ENCODE assay signal across 10 mouse cellular contexts in genomic region chr19:16557971-16558370, GRCm38 (mm10).
DNase-seq lines count a peak whose midpoint lies in the region; ATAC-seq lines count a peak whose summit lies in the region.
"Had no signal": no experiment of that assay in that cellular context is flagged by ENCODE, and none has a peak within 500 bp of the region (broad histone marks: within the 10 kb centered on the region; RNA-seq: fewer than 3 reads in every experiment).

No protein-coding gene starts in this region.

- no peaks in the 10 kb centered on the region for H3K27me3 ChIP-seq in kidney, embryonic 16.5 days (ENCODE audit: insufficient read depth, low read length)
- H3K27me3 ChIP-seq: heart, embryonic 13.5 days; lung, embryonic 15.5 days had no signal

- H3K27ac ChIP-seq in kidney, embryonic 16.5 days (ENCODE audit: low read length) = 0 out of 2 replicates have a peak overlapping the region, but pooled peaks have one; percentile 24
- H3K27ac ChIP-seq: heart, embryonic 13.5 days had no signal

- DNase-seq in heart, adult 11 months = peak; percentile 79
- no peak for DNase-seq in heart, postnatal 4 days
- DNase-seq in 3T3-L1 (ENCODE audit: low read depth, low spot score) (peak; percentile 64), R1 (ENCODE audit: low read depth, low spot score) (peak; percentile 63)
- DNase-seq in right cerebral cortex, postnatal 14 days = no peak
- DNase-seq in yolk sac, embryonic 10.5 days (ENCODE audit: low spot score) = no peak
- no peak for DNase-seq in urinary bladder, adult 18-20 months (ENCODE audit: low spot score in 2 of 2)

- H3K36me3 ChIP-seq in kidney, embryonic 16.5 days (ENCODE audit: insufficient read depth, low read length) = no peaks in the 10 kb centered on the region
- H3K36me3 ChIP-seq: heart, embryonic 13.5 days; lung, embryonic 15.5 days had no signal

- 67% methylated on average over 5 of the region's 5 CpGs for WGBS in kidney, embryonic 16.5 days

- peaks cover 3% of the 10 kb centered on the region; the same call in 1 of the 2 replicates for H3K9me3 ChIP-seq in kidney, embryonic 16.5 days (ENCODE audit: low read length)
- H3K9me3 ChIP-seq: lung, embryonic 15.5 days had no signal

- no peak overlapping the region for H3K4me3 ChIP-seq in kidney, embryonic 16.5 days (ENCODE audit: low read length)
- H3K4me3 ChIP-seq: heart, embryonic 13.5 days; lung, embryonic 15.5 days had no signal

- no peak overlapping the region for H3K9ac ChIP-seq in kidney, embryonic 16.5 days (replicated peaks; ENCODE audit: low read length)
- H3K9ac ChIP-seq: heart, embryonic 13.5 days; lung, embryonic 15.5 days had no signal

- no peak overlapping the region for H3K4me2 ChIP-seq in kidney, embryonic 16.5 days (replicated peaks; ENCODE audit: low read depth, low read length)
- H3K4me2 ChIP-seq: heart, embryonic 13.5 days; lung, embryonic 15.5 days had no signal

- H3K4me1 ChIP-seq in kidney, embryonic 16.5 days (ENCODE audit: insufficient read depth, low read length) = peaks cover 7% of the 10 kb centered on the region
- H3K4me1 ChIP-seq: heart, embryonic 13.5 days had no signal

- no peak for ATAC-seq in kidney, embryonic 16.5 days (ENCODE audit: low FRiP score, low TSS enrichment)

Comparison
In these comparisons a context has a peak if more than half of its experiments do, and no peak if none do; other contexts are left out.
1. DNase-seq: peak in heart, adult 11 months (single experiment), 3T3-L1 (single experiment) and R1 (single experiment); none in heart, postnatal 4 days (single experiment), right cerebral cortex, postnatal 14 days (single experiment), yolk sac, embryonic 10.5 days (single experiment) and urinary bladder, adult 18-20 months (0 of 2).